Mouse (Mus musculus) intestine, postnatal 0 days (tissue): Measurements from ENCODE around the gene Mien1. TPM values are rescaled to one million over a fixed set of nuclear protein-coding genes. Genes with fewer than 3 reads are reported as not detected.

ENCODE experiments used
- ATAC-seq: fragments of 200-750 bp; cut with Nextera tagmentation; 2 replicates; pipeline ENCODE4 v1.8.0; 2017; ENCODE audit warnings: mild to moderate bottlenecking, moderate TSS enrichment, moderate library complexity
- H3K27ac ChIP-seq: fragments of 300-500 bp; sonication (generic); 2 replicates; pipeline ENCODE4 v1.5.1; 2014; ENCODE audit warnings: mild to moderate bottlenecking, low read depth, low read length, moderate library complexity
- H3K27me3 ChIP-seq: fragments of 300-500 bp; sonication (generic); replicated peaks from 2 replicates; pipeline ENCODE4 v1.6.1; 2014; ENCODE audit warnings: low read length, mixed read lengths; ENCODE audit not compliant: control insufficient read depth, insufficient read depth
- H3K36me3 ChIP-seq: fragments of 300-500 bp; sonication (generic); 2 replicates; pipeline ENCODE4 v1.6.1; 2014; ENCODE audit warnings: mild to moderate bottlenecking, moderate library complexity; ENCODE audit not compliant: control insufficient read depth, insufficient read depth
- H3K4me1 ChIP-seq: fragments of 300-500 bp; sonication (generic); replicated peaks from 2 replicates; pipeline ENCODE4 v1.6.1; 2014; ENCODE audit warnings: antibody characterized with exemption, low read length, mixed read lengths; ENCODE audit not compliant: control insufficient read depth, insufficient read depth
- H3K4me2 ChIP-seq: fragments of 300-500 bp; sonication (generic); replicated peaks from 2 replicates; pipeline ENCODE4 v1.6.1; 2014; ENCODE audit warnings: low read depth, mild to moderate bottlenecking, moderate library complexity
- H3K4me3 ChIP-seq: fragments of 300-500 bp; sonication (generic); 2 replicates; pipeline ENCODE4 v1.5.1; 2014; ENCODE audit warnings: low read depth, low read length
- H3K9ac ChIP-seq: fragments of 300-500 bp; sonication (generic); 2 replicates; pipeline ENCODE4 v1.6.1; 2014; ENCODE audit warnings: mild to moderate bottlenecking, low read depth, low read length
- H3K9me3 ChIP-seq: fragments of 300-500 bp; sonication (generic); 2 replicates; pipeline ENCODE4 v1.6.1; 2016; ENCODE audit warnings: mixed run types; ENCODE audit not compliant: control insufficient read depth
- CTCF ChIP-seq: sonication (generic); IDR thresholded peaks from 2 replicates; pipeline ENCODE4 v1.5.1; 2016; ENCODE audit warnings: low read depth, mild to moderate bottlenecking, control low read depth, antibody characterized with exemption, moderate library complexity
- WGBS: fragments of 180-500 bp; shearing (Covaris S2); extraction: QIAGEN DNeasy Blood & Tissue Kit; methylation state at CpG from one replicate; pipeline ENCODE4 v1.1.7; 2014; 5-methylcytosine and 5-hydroxymethylcytosine counted together
- polyA plus RNA-seq: library from polyadenylated mRNA; unstranded; fragments of >200 nt; fragmentation: Nextera tagmentation; extraction: Ambion mirVana; gene quantifications from 2 replicates; pipeline ENCODE4 v1.2.1, GENCODE M21; 2015

Mien1 gene
- polyA plus RNA-seq, 1 experiment from 2014 or later = 265 TPM

- H3K9ac ChIP-seq = no peak overlapping the region
- H3K36me3 ChIP-seq = peaks cover 46% of the 10 kb centered on the region
- TF ChIP-seq CTCF = 0 out of 2 replicates have a peak, but pooled peaks have one; percentile 20
- no peak overlapping the region for H3K4me3 ChIP-seq
- WGBS = 66% methylated on average over 10 of the region's 10 CpGs
- peaks cover 10% of the 10 kb centered on the region; the same call in 1 of the 2 replicates for H3K4me1 ChIP-seq
- no peak for ATAC-seq
- no peak overlapping the region for H3K27ac ChIP-seq
- no peaks in the 10 kb centered on the region for H3K9me3 ChIP-seq
- H3K4me2 ChIP-seq = no peak overlapping the region
- no peaks in the 10 kb centered on the region for H3K27me3 ChIP-seq
These were observed 19.7 kb downstream of the Mien1 start for GRCm38 (mm10) chr11:98418939-98419547.

GRCm38 (mm10) chr11:98418273-98418672, 20.5 kb downstream of the Mien1 start:
- H3K4me3 ChIP-seq = no peak overlapping the region

GRCm38 (mm10) chr11:98417074-98417473, 21.7 kb downstream of the Mien1 start:
- Histone ChIP-seq H3K4me2 (no peak overlapping the region), H3K9ac (no peak overlapping the region), H3K36me3 (peaks cover 27% of the 10 kb centered on the region), H3K4me3 (no peak overlapping the region), H3K27ac (no peak overlapping the region), H3K4me1 (peaks cover 10% of the 10 kb centered on the region; the same call in 1 of the 2 replicates), H3K27me3 (no peaks in the 10 kb centered on the region), H3K9me3 (no peaks in the 10 kb centered on the region)
- no peak for ATAC-seq
- no peak for TF ChIP-seq CTCF
- WGBS = 59% methylated on average over 1 of the region's 1 CpGs

More at GRCm38 (mm10) chr11:98418273-98418672, 20.5 kb downstream of the Mien1 start:
- H3K4me1 ChIP-seq = peaks cover 10% of the 10 kb centered on the region; the same call in 1 of the 2 replicates
- no peaks in the 10 kb centered on the region for H3K9me3 ChIP-seq
- peaks cover 39% of the 10 kb centered on the region for H3K36me3 ChIP-seq
- H3K9ac ChIP-seq = no peak overlapping the region
- H3K27me3 ChIP-seq = no peaks in the 10 kb centered on the region
- ATAC-seq = no peak
- no peak for TF ChIP-seq CTCF
- 57% methylated on average over 6 of the region's 6 CpGs for WGBS
- H3K27ac ChIP-seq = 0 out of 2 replicates have a peak overlapping the region, but pooled peaks have one; percentile 2
- H3K4me2 ChIP-seq = no peak overlapping the region

GRCm38 (mm10) chr11:98414162-98414561, 24.6 kb downstream of the Mien1 start:
- ATAC-seq = peak; percentile 48
- Histone ChIP-seq H3K9ac (0 out of 2 replicates have a peak overlapping the region, but pooled peaks have one; percentile 91), H3K27me3 (no peaks in the 10 kb centered on the region), H3K4me1 (peaks cover 10% of the 10 kb centered on the region; the same call in 1 of the 2 replicates), H3K27ac (peak overlapping the region; percentile 93), H3K9me3 (no peaks in the 10 kb centered on the region), H3K4me3 (peak overlapping the region; percentile 76), H3K36me3 (peaks cover 6% of the 10 kb centered on the region; the same call in 1 of the 2 replicates), H3K4me2 (peak overlapping the region; percentile 59)
- WGBS = 30% methylated on average over 2 of the region's 2 CpGs
- TF ChIP-seq CTCF = no peak

- peak overlapping the region; percentile 59 for H3K4me2 ChIP-seq
- H3K9ac ChIP-seq = peak overlapping the region; percentile 91
- H3K4me3 ChIP-seq = peak overlapping the region; percentile 76
- no peaks in the 10 kb centered on the region for H3K9me3 ChIP-seq
- no peaks in the 10 kb centered on the region for H3K27me3 ChIP-seq
- 7% methylated on average over 7 of the region's 7 CpGs for WGBS
- ATAC-seq = peak; percentile 15; the same call in 1 of the 2 replicates
- peak overlapping the region; percentile 93 for H3K27ac ChIP-seq
- H3K4me1 ChIP-seq = peaks cover 14% of the 10 kb centered on the region; the same call in 1 of the 2 replicates
- no peak for TF ChIP-seq CTCF
- H3K36me3 ChIP-seq = peaks cover 6% of the 10 kb centered on the region; the same call in 1 of the 2 replicates
These were observed 25.1 kb downstream of the Mien1 start for GRCm38 (mm10) chr11:98413731-98414130.

- Histone ChIP-seq H3K9ac (peak overlapping the region; percentile 91), H3K4me1 (peaks cover 14% of the 10 kb centered on the region; the same call in 1 of the 2 replicates)
- no peak for ATAC-seq
These were observed 25.9 kb downstream of the Mien1 start for GRCm38 (mm10) chr11:98412797-98413301.

More at GRCm38 (mm10) chr11:98412797-98413301, 25.9 kb downstream of the Mien1 start:
- H3K27me3 ChIP-seq = no peaks in the 10 kb centered on the region
- H3K4me2 ChIP-seq = peak overlapping the region; percentile 59
- H3K27ac ChIP-seq = peak overlapping the region; percentile 93
- TF ChIP-seq CTCF = no peak
- peak overlapping the region; percentile 76 for H3K4me3 ChIP-seq
- H3K36me3 ChIP-seq = peaks cover 6% of the 10 kb centered on the region; the same call in 1 of the 2 replicates
- H3K9me3 ChIP-seq = no peaks in the 10 kb centered on the region
- WGBS = under 1% methylated on average over 28 of the region's 40 CpGs
